Mouse (Mus musculus) spleen, postnatal 14 days (tissue): Measurements from ENCODE around the gene Fndc8.
"Not testable (repeated sequence)": the region's sequence is repeated elsewhere in the genome, so short reads cannot be mapped to it uniquely, and the experiment has no call there.

Source experiments
- DNase-seq, 2 experiments: peaks; one replicate each; pipeline ENCODE4 v3.0.0; 2021 to 2022; ENCODE audit warnings: low spot score in 2 of 2

Gene Fndc8

GRCm38 (mm10) chr11:82910679-82911389 is 18.9 kb downstream of the Fndc8 start:
- no peak for DNase-seq

- peak; percentile 44 to 66 for DNase-seq
These were observed 22.9 kb downstream of the Fndc8 start for GRCm38 (mm10) chr11:82914711-82915352.

DNA sequence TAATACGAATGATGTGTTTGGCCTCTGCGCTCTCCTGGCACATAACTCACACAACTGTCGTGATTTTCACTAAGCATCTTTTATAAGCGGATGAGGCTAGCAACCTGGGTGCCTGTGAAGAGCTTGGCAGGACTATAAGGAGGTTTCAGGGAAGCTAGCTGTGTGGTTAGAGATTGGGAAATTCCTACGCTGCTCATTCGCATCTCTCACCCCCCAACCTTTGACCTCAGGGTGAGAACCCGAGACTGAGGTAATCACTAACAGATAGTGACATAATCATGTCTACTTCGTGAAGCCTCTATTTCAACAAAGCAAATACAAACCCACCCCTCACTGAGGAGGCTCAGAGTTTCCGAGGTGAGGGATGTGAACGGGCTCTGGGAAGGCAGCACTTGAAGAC is 28.8 kb downstream of the Fndc8 start:
- DNase-seq = no peak

DNA sequence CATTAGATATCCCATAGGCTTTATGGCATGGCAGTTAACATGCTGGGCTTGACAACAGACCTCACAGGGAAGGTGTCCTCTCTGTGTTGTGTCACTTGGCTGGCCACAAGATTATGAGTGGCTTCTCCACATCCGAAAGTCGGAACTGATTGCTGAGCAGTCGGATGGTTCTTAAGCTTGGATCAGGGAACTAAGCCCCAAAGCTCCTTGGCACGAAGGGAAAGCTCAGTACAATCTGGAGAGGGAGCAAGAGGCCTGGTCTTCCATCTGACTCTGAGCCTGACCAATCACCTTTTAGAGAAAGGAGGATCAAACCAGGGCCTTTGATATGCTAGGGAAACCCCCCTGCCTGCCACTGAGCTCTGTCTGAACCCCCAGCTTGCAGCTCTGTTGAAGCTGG is 29.8 kb downstream of the Fndc8 start:
- DNase-seq = no peak

DNA sequence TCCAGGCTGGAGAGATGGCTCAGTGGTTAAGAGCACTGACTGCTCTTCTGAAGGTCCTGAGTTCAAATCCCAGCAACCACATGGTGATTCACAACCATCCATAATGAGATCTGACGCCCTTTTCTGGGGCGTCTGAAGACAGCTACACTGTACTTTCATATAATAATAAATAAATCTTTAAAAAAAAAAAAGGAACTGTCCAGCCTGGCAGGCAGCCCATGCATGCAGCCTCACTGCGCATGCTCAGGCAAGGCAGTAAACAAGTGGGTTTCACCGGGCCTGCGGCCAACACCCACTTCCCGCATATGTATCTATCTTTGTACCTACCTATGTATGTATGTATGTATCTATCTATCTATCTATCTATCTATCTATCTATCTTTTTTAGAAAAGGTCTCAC is 32.0 kb downstream of the Fndc8 start:
- not testable (repeated sequence) for DNase-seq

DNA sequence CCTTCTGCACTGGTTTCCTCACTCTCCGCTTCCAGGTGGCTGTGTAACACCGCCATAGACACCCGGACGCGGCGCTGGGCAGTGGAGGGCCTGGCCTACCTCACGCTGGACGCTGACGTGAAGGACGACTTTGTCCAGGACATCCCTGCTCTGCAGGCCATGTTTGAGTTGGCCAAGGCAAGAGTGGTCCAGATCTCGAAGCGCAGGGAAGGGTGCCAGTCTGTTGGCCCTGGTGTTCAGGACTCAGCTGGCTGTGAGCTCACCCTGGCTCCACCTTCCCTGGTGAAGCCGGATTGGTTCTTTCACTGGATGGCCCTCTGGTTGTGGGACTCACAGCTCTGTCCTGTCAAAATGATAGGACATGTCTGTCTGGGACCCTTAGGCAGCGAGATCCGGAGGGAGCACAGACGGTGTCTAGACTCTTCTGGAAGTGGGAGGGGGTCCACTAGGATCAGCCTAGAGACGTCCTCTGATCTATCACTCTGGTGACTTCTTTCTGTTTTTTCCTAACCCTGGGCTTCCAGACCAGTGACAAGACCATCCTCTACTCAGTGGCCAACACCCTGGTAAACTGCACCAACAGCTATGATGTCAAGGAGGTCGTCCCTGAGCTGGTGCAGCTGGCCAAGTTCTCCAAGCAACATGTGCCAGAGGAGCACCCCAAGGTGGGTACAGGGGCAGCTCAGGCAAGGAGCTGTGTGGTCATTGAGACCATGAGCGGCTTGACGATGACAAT is 37.1 kb downstream of the Fndc8 start:
- DNase-seq = no peak

DNA sequence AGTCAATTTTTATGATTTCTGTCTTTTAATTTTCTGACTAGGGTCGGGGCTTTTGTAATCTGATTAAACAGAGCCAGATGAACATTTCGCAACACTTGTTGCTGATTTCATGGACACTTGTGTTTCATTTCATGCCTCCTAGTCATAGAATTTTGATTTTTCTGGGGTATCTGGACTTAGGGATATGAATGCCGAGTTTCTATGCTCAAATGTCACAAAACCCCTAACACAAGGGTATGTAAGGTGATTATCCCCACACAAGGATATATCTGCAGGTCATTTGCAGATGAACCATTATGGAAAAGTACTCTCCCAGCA is 37.7 kb downstream of the Fndc8 start:
- no peak for DNase-seq

- not testable (repeated sequence) for DNase-seq
These were observed 38.5 kb downstream of the Fndc8 start for GRCm38 (mm10) chr11:82930391-82930955.

- not testable (repeated sequence) for DNase-seq
These were observed 39.2 kb downstream of the Fndc8 start for GRCm38 (mm10) chr11:82931161-82931560.

GRCm38 (mm10) chr11:82931671-82932450 is 39.9 kb downstream of the Fndc8 start:
- DNase-seq = not testable (repeated sequence)

DNA sequence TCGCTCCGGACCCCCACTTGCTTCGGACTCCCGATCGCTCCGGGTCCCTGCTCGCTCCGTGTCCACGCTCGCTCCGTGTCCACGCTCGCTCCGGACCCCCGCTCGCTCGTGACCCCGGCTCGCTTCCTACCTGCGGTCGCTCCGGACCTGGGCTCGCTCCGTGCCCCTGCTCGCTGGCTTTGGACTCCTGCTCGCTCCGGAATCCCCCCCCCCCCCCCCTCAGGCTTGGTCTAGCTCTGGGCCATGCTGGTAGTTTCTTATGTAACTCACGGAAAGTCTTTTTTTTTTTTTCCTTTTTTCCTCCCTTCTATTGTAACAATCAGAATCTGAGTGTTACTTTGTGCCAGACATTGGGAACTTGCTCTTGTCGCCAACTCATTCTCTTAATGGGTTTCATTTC is 41.3 kb downstream of the Fndc8 start:
- no peak for DNase-seq

- DNase-seq = no peak
These were observed 51.4 kb downstream of the Fndc8 start for GRCm38 (mm10) chr11:82943336-82943735.

GRCm38 (mm10) chr11:82945636-82946035 is 53.7 kb downstream of the Fndc8 start:
- DNase-seq = no peak

DNA sequence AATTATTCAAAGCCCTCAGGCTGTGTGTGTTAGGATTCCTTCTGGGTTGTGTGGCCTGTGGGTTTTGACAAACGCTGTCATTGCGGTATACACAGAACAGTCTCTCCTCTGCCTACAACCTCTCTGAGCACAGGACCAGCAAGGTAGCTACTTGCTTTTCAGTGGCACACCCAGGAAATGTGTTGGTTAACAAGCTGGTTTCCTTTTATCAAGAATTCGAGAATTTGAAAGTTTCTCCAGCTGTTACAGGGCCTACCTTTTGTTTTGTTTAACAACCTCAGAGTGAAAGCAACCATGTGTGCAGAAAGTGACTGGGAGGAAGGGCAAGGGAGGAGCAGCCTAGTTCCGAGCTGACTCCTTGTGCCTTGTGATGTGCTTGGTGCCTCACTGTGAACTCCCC is 55.5 kb downstream of the Fndc8 start:
- no peak for DNase-seq

DNA sequence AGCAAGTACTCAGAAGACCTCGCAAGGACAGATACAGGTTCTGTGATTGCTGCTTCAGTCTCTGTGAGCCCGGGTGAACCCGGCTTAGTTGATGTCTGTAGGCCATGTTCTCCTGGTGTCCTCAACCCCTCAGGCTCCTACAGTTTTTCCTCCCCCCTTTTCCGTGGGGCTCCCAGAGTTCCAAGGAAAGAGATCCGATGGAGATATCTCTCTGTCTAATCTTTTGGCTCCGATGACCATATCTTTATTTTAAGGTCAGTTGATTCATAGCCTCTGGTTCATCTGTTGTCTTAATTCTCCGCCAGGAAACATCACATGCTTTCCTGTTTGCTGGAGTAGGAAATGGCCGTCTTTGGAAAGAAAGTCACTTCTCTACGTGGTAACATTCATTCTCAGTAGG is 57.1 kb downstream of the Fndc8 start:
- no peak for DNase-seq
